Comparison of ENCODE assay signal across 9 mouse cellular contexts in the genomic region with DNA sequence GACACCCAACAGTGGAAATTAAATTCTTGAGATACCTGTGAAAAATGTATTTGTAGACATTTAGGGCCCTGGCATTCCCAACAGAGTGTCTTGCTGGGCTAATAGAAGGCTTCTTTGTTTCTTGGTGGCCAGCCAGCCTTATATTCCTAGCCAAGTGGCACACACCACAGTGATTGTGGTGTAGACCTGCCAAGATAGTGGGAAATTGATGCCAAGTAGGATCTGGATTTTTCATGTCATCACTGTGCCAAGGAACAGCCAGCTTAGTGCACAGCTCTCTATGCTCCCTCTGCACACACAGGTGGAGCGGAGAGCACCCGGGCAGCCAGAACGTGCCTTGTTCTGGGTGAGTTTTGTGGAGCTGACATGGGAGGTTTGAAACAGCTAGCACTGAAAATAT. TPM values are rescaled to one million over a fixed set of nuclear protein-coding genes. Genes with fewer than 3 reads are reported as not detected.
DNase-seq lines count a peak whose midpoint lies in the region; ATAC-seq lines count a peak whose summit lies in the region.
"Had no signal": no experiment of that assay in that cellular context is flagged by ENCODE, and none has a peak within 500 bp of the region (broad histone marks: within the 10 kb centered on the region; RNA-seq: fewer than 3 reads in every experiment).

No protein-coding gene starts in this region.

- peak; percentile 79 for ATAC-seq in frontal cortex, adult (ENCODE audit: low TSS enrichment)
- ATAC-seq in monocyte, adult 5-6 weeks (replicated peaks; ENCODE audit: insufficient number of reproducible peaks, low FRiP score, low TSS enrichment, poor library complexity, severe bottlenecking): no peak

- DNase-seq in frontal cortex, postnatal 25 days (ENCODE audit: low spot score in 2 of 2): no peak
- peak; percentile 81 for DNase-seq in Muller cell, postnatal 12 days (ENCODE audit: inconsistent ontology term)
- DNase-seq in cerebellum, adult 8-10 months: peak; percentile 71
- peak; percentile 59 to 60 for DNase-seq in layer of hippocampus, adult 8-10 months (ENCODE audit: low spot score in 2 of 2)
- no peak for DNase-seq in testis, postnatal 10 days (ENCODE audit: low spot score)
- DNase-seq in ovary, postnatal 14 days (ENCODE audit: low spot score): no peak
- DNase-seq: kidney, adult 2 months had no signal

RNA-seq across cellular contexts. Expression of gene Colgalt2, which starts 11.0 kb away (rescaled TPM):
- total RNA-seq in layer of hippocampus, adult 8-10 months (2022): 1 to 10 TPM; 5.3 to 7.0 (median 6.1) TPM
- total RNA-seq in monocyte, adult 5-6 weeks (2017): 0.21 TPM in 1 of 3 replicates, not detected in the others

RNA-seq across cellular contexts. Expression of gene Tsen15, which starts 24.2 kb away (rescaled TPM):
- total RNA-seq in layer of hippocampus, adult 8-10 months (2022): 10 to 100 TPM; 33.4 to 43.4 (median 38.5) TPM
- 6.7 to 18.1 TPM (median 10.7 TPM) in 3 replicates for total RNA-seq in monocyte, adult 5-6 weeks (2017)

Comparison
In these comparisons a context has a peak if more than half of its experiments do, and no peak if none do; other contexts are left out.
1. DNase-seq: peak in Muller cell, postnatal 12 days (single experiment), cerebellum, adult 8-10 months (single experiment) and layer of hippocampus, adult 8-10 months (2 of 2); none in frontal cortex, postnatal 25 days (0 of 2), testis, postnatal 10 days (single experiment) and ovary, postnatal 14 days (single experiment).